Mouse (Mus musculus) liver, postnatal 0 days (tissue): ENCODE measurements at regions not wholly inside any gene's neighbourhood (a gene's known extent, or its start where the extent isn't known, plus 50 kb on each side); places are given as distances from the start of the nearest gene placed in this dataset.

Source experiments
- CTCF ChIP-seq: sonication (generic); IDR thresholded peaks from 2 replicates; pipeline ENCODE4 v1.5.1; 2016; ENCODE audit warnings: antibody characterized with exemption, low read depth
- EP300 ChIP-seq: IDR thresholded peaks from 2 replicates; pipeline ENCODE4 v1.6.1; 2016; ENCODE audit warnings: antibody characterized with exemption, low read depth, mild to moderate bottlenecking

- TF ChIP-seq CTCF, result no peak
- no peak for TF ChIP-seq EP300
These were observed 1059.6 kb downstream of the Pla2g4a start for GRCm38 (mm10) chr1:148901319-148902033.
